Mouse (Mus musculus) lung, embryonic 14.5 days (tissue): ENCODE data around the gene Zswim4. TPM values are rescaled to one million over a fixed set of nuclear protein-coding genes. Genes with fewer than 3 reads are reported as not detected.

Experiments
- ATAC-seq: fragments of 200-750 bp; cut with Nextera tagmentation; 2 replicates; pipeline ENCODE4 v1.8.0; 2017; ENCODE audit warnings: mild to moderate bottlenecking, moderate TSS enrichment, moderate library complexity; ENCODE audit not compliant: insufficient read depth
- DNase-seq: peaks from one replicate; pipeline ENCODE4 v3.0.0-alpha.2; 2015
- H3K27ac ChIP-seq: fragments of 300-500 bp; sonication (generic); 2 replicates; pipeline ENCODE4 v1.5.1; 2014; ENCODE audit warnings: low read depth, mild to moderate bottlenecking, moderate library complexity
- H3K27me3 ChIP-seq: fragments of 300-500 bp; sonication (generic); 2 replicates; pipeline ENCODE4 v1.6.1; 2014; ENCODE audit warnings: low read length, control low read depth; ENCODE audit not compliant: insufficient read depth
- H3K36me3 ChIP-seq: fragments of 300-500 bp; sonication (generic); 2 replicates; pipeline ENCODE4 v1.6.1; 2014; ENCODE audit warnings: control low read depth; ENCODE audit not compliant: insufficient read depth
- H3K4me1 ChIP-seq: fragments of 300-500 bp; sonication (generic); 2 replicates; pipeline ENCODE4 v1.6.1; 2014; ENCODE audit warnings: antibody characterized with exemption, control low read depth; ENCODE audit not compliant: insufficient read depth
- H3K4me2 ChIP-seq: fragments of 300-500 bp; sonication (generic); 2 replicates; pipeline ENCODE4 v1.6.1; 2014; ENCODE audit warnings: mild to moderate bottlenecking
- H3K4me3 ChIP-seq: fragments of 300-500 bp; sonication (generic); 2 replicates; pipeline ENCODE4 v1.5.1; 2014; ENCODE audit warnings: low read depth, low read length
- H3K9ac ChIP-seq: fragments of 300-500 bp; sonication (generic); 2 replicates; pipeline ENCODE4 v1.6.1; 2014
- H3K9me3 ChIP-seq: fragments of 300-500 bp; sonication (generic); 2 replicates; pipeline ENCODE4 v1.6.1; 2016; ENCODE audit warnings: low read depth, low read length, control low read depth
- CTCF ChIP-seq: IDR thresholded peaks from 2 replicates; pipeline ENCODE4 v1.5.1; 2016; ENCODE audit warnings: antibody characterized with exemption, low read depth
- WGBS: fragments of 180-500 bp; shearing (Covaris S2); extraction: QIAGEN DNeasy Blood & Tissue Kit; methylation state at CpG from one replicate; pipeline ENCODE4 v1.1.7; 2014; 5-methylcytosine and 5-hydroxymethylcytosine counted together
- polyA plus RNA-seq: library from polyadenylated mRNA; unstranded; fragments of >200 nt; fragmentation: Nextera tagmentation; extraction: Ambion mirVana; gene quantifications from 2 replicates; pipeline ENCODE4 v1.2.1, GENCODE M21; 2014

Gene Zswim4
- polyA plus RNA-seq, 1 experiment from 2014 or later = 14.4 TPM

DNA sequence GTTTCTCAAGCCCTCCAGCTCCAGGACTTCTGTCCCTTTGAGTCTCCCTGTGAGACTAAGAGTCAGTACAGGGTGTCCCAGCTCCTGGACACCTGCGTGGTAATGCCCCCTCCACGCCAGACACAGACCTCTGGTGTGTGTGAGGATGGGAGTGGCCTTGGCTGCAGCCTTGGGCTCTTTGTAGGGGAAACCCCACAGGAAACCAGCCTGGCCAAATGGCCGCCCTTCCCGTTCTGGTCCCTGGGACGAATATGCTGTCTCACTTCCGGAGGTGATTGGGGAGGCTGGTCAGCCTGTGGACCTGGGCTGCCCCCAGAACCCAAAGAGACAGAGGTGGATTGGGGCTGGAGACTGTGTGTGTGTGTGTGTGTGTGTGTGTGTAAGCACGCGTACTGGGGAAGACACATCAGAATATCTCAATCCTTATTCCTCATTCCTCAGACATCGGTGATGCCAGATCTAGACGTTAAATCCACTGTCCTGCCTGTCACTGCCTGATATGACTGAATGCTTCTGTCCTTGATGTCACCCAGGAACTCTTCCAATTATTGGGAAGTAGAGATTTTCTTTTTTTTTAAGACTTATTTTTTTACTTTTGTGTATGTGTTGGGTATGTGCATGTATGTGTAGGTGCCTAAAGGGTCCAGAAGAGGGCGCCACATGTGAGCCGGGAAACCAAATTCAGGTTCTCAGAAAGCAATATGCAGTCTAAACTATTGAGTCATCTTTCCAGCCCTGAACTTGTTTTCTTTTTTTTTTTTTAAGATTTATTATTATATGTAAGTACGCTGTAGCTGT, 32.7 kb downstream of the Zswim4 start:
- H3K4me1 ChIP-seq = peaks cover 36% of the 10 kb centered on the region
- peak; percentile 25 for ATAC-seq
- WGBS = 39% methylated on average over 13 of the region's 13 CpGs

GRCm38 (mm10) chr8:84202938-84203917, 33.6 kb downstream of the Zswim4 start:
- no peak for TF ChIP-seq CTCF
- Histone ChIP-seq H3K27me3 (no peaks in the 10 kb centered on the region), H3K4me1 (peaks cover 43% of the 10 kb centered on the region), H3K27ac (peak overlapping the region; percentile 98), H3K9ac (peak overlapping the region; percentile 72), H3K4me3 (peak overlapping the region; percentile 77), H3K9me3 (no peaks in the 10 kb centered on the region), H3K4me2 (peak overlapping the region; percentile 94), H3K36me3 (peaks cover 23% of the 10 kb centered on the region; the same call in 1 of the 2 replicates)
- 6% methylated on average over 34 of the region's 34 CpGs for WGBS
- DNase-seq (peak; percentile 86), ATAC-seq (peak; percentile 53)

More for the DNA sequence above, 32.7 kb downstream of the Zswim4 start:
- TF ChIP-seq CTCF = peak; percentile 44
- Histone ChIP-seq H3K27ac (peak overlapping the region; percentile 98), H3K27me3 (no peaks in the 10 kb centered on the region), H3K4me2 (peak overlapping the region; percentile 94), H3K36me3 (peaks cover 31% of the 10 kb centered on the region), H3K4me3 (peak overlapping the region; percentile 77), H3K9me3 (no peaks in the 10 kb centered on the region), H3K9ac (peak overlapping the region; percentile 72)
- DNase-seq = peak; percentile 73

DNA sequence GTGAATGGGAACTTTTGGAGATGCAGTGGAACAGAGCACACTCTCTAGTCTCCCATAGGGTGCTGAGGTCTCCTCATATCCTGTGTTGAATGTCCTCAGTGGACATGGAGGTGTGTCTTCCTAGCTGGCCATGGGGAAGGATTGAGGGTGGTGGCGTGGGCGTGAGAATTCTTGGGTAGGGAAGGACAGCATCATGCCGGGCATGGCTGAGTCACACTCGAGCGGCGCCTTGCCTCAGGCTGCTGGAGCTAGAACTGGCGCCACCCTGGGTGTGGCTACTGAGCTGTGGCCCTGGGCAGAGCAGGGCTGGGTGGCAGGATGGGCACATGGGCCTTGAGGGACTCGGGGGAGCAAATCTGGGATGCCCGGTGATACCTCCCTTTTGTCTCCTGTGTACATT, 34.4 kb downstream of the Zswim4 start:
- Histone ChIP-seq H3K27ac (peak overlapping the region; percentile 98), H3K9me3 (no peaks in the 10 kb centered on the region), H3K4me3 (peak overlapping the region; percentile 77), H3K4me2 (peak overlapping the region; percentile 94), H3K9ac (peak overlapping the region; percentile 86), H3K27me3 (no peaks in the 10 kb centered on the region), H3K36me3 (peaks cover 18% of the 10 kb centered on the region; the same call in 1 of the 2 replicates), H3K4me1 (peaks cover 49% of the 10 kb centered on the region)
- DNase-seq (no peak), ATAC-seq (no peak)
- WGBS = 82% methylated on average over 9 of the region's 9 CpGs
- TF ChIP-seq CTCF = no peak

- Histone ChIP-seq H3K27me3 (no peaks in the 10 kb centered on the region), H3K36me3 (peaks cover 16% of the 10 kb centered on the region; the same call in 1 of the 2 replicates), H3K4me2 (peak overlapping the region; percentile 94), H3K9me3 (no peaks in the 10 kb centered on the region), H3K27ac (peak overlapping the region; percentile 99), H3K4me3 (peak overlapping the region; percentile 77), H3K9ac (peak overlapping the region; percentile 86), H3K4me1 (peaks cover 49% of the 10 kb centered on the region)
- no peak for ATAC-seq
- DNase-seq = peak; percentile 58
- 45% methylated on average over 15 of the region's 15 CpGs for WGBS
- TF ChIP-seq CTCF = no peak
Observed at GRCm38 (mm10) chr8:84201545-84202245, 35.2 kb downstream of the Zswim4 start.

- TF ChIP-seq CTCF = no peak
- Histone ChIP-seq H3K9me3 (no peaks in the 10 kb centered on the region), H3K27ac (peak overlapping the region; percentile 99), H3K27me3 (no peaks in the 10 kb centered on the region), H3K36me3 (peaks cover 11% of the 10 kb centered on the region; the same call in 1 of the 2 replicates), H3K4me2 (peak overlapping the region; percentile 94), H3K4me3 (peak overlapping the region; percentile 77), H3K9ac (peak overlapping the region; percentile 86), H3K4me1 (peaks cover 49% of the 10 kb centered on the region)
- WGBS = 2% methylated on average over 67 of the region's 70 CpGs
- peak; percentile 4 for ATAC-seq
- DNase-seq = peak; percentile 86
Observed at GRCm38 (mm10) chr8:84200652-84201544, 36.0 kb downstream of the Zswim4 start.
